ENCODE assay signal across 8 mouse cellular contexts in the genomic region with DNA sequence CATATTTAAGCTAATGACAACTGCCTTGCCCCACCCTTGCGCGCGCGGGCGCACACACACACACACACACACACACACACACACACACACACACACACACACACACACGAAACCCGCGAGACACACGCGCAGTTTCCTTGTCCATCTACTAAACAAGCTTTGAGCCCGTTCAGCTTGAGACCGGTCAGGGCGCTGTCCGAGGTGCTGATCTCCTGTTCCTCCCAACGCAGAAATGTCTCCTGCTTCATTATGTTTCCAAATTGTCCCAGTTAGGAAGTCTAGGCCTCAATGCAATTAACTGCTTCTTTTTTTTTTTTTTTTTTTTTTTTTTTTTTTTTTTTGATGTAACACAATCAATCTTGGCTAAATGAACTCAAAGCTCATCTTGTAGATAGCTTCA. TPM values are rescaled to one million over a fixed set of nuclear protein-coding genes. Genes with fewer than 3 reads are reported as not detected.
DNase-seq lines count a peak whose midpoint lies in the region; ATAC-seq and TF ChIP-seq lines count a peak whose summit lies in the region.

No protein-coding gene starts in this region.

- no peaks in the 10 kb centered on the region for H3K36me3 ChIP-seq in heart, embryonic 12.5 days

- no peak overlapping the region for H3K4me2 ChIP-seq in heart, embryonic 12.5 days

- no peak overlapping the region for H3K27ac ChIP-seq in heart, embryonic 12.5 days (ENCODE audit: poor library complexity, severe bottlenecking)
- H3K27ac ChIP-seq in olfactory bulb, adult 2 months (ENCODE audit: insufficient read depth, low read depth, low read length) = no peak overlapping the region

- no peak for TF ChIP-seq CTCF in olfactory bulb, adult 2 months (IDR thresholded peaks at IDR 0.05; ENCODE audit: insufficient read depth, low read depth, low read length)

- H3K4me3 ChIP-seq in heart, embryonic 12.5 days = no peak overlapping the region
- peak overlapping the region; percentile 57 for H3K4me3 ChIP-seq in olfactory bulb, adult 2 months (ENCODE audit: insufficient read depth, low read depth, low read length)

- H3K4me1 ChIP-seq in heart, embryonic 12.5 days (replicated peaks) = peaks cover 19% of the 10 kb centered on the region
- peaks cover 25% of the 10 kb centered on the region for H3K4me1 ChIP-seq in olfactory bulb, adult 2 months (ENCODE audit: control insufficient read depth, insufficient read depth, low read length)

- H3K27me3 ChIP-seq in heart, embryonic 12.5 days (replicated peaks) = peaks cover 70% of the 10 kb centered on the region

- TF ChIP-seq POLR2A in olfactory bulb, adult 2 months (IDR thresholded peaks at IDR 0.05; ENCODE audit: insufficient read depth, low read depth, low read length) = no peak

- under 1% methylated on average over 15 of the region's 15 CpGs for WGBS in heart, embryonic 12.5 days
- under 1% methylated on average over 15 of the region's 15 CpGs for WGBS in olfactory bulb, adult 2 months

- ATAC-seq in heart, embryonic 12.5 days (ENCODE audit: insufficient number of reproducible peaks, low FRiP score) = no peak

- no peaks in the 10 kb centered on the region for H3K9me3 ChIP-seq in heart, embryonic 12.5 days (replicated peaks)

- DNase-seq in heart, adult 18-20 months = peak; percentile 56 to 87
- DNase-seq in NIH3T3 (ENCODE audit: low read depth) = peak; percentile 92
- peak; percentile 75 for DNase-seq in embryo, embryonic 9.5 days (ENCODE audit: extremely low spot score)
- peak; percentile 91 for DNase-seq in heart, postnatal 4 days
- peak; percentile 63 to 70 for DNase-seq in lung, adult 18-20 months
- peak; percentile 89 for DNase-seq in urinary bladder, postnatal 14 days (ENCODE audit: low spot score)

- H3K9ac ChIP-seq in heart, embryonic 12.5 days = no peak overlapping the region

RNA-seq across cellular contexts. Expression of a gene that starts 1.5 kb away (rescaled TPM):
- 10 to 100 TPM; 63.6 to 64.0 TPM for total RNA-seq in heart, adult 18-20 months (2021)
- polyA plus RNA-seq in heart, embryonic 12.5 days (2016; fragmentation: Nextera tagmentation; extraction: Ambion mirVana) = 108 and 111 TPM in 2 replicates
- total RNA-seq in heart, postnatal 4 days (2021) = 100 to 1,000 TPM; 147 to 157 TPM
- polyA plus RNA-seq in olfactory bulb, adult 2 months (2012; ENCODE audit: insufficient read depth, insufficient read length, low replicate concordance, missing spikeins) = not detected in 2 replicates

RNA-seq across cellular contexts. Expression of a gene that starts 2.0 kb away (rescaled TPM):
- total RNA-seq in heart, adult 18-20 months (2021) = not detected
- polyA plus RNA-seq in heart, embryonic 12.5 days (2016; fragmentation: Nextera tagmentation; extraction: Ambion mirVana) = 0.24 and 0.86 TPM in 2 replicates
- under 1 TPM in 1 of 2 experiments, not detected in 1; 0.16 TPM for total RNA-seq in heart, postnatal 4 days (2021)
- not detected in 2 replicates for polyA plus RNA-seq in olfactory bulb, adult 2 months (2012; ENCODE audit: insufficient read depth, insufficient read length, low replicate concordance, missing spikeins)

RNA-seq across cellular contexts. Expression of a gene that starts 34.2 kb away (rescaled TPM):
- 1 to 10 TPM; 2.7 to 3.7 TPM for total RNA-seq in heart, adult 18-20 months (2021)
- polyA plus RNA-seq in heart, embryonic 12.5 days (2016; fragmentation: Nextera tagmentation; extraction: Ambion mirVana) = 12.9 and 14.5 TPM in 2 replicates
- 1 to 10 TPM; 3.9 to 4.2 TPM for total RNA-seq in heart, postnatal 4 days (2021)
- not detected in 2 replicates for polyA plus RNA-seq in olfactory bulb, adult 2 months (2012; ENCODE audit: insufficient read depth, insufficient read length, low replicate concordance, missing spikeins)

RNA-seq across cellular contexts. Expression of a gene that starts 51.1 kb away (rescaled TPM):
- total RNA-seq in heart, adult 18-20 months (2021) = 1 to 10 TPM; 2.4 to 2.6 TPM
- 7.1 and 7.5 TPM in 2 replicates for polyA plus RNA-seq in heart, embryonic 12.5 days (2016; fragmentation: Nextera tagmentation; extraction: Ambion mirVana)
- total RNA-seq in heart, postnatal 4 days (2021) = 1 to 10 TPM; 5.1 to 5.2 TPM
- not detected in 2 replicates for polyA plus RNA-seq in olfactory bulb, adult 2 months (2012; ENCODE audit: insufficient read depth, insufficient read length, low replicate concordance, missing spikeins)
